Mouse (Mus musculus) embryonic facial prominence, embryonic 14.5 days (tissue): Measurements from ENCODE around the gene AC161166.1. TPM values are rescaled to one million over a fixed set of nuclear protein-coding genes. Genes with fewer than 3 reads are reported as not detected.

ENCODE experiments used
- polyA plus RNA-seq: library from polyadenylated mRNA; unstranded; fragments of >200 nt; fragmentation: Nextera tagmentation; extraction: Ambion mirVana; gene quantifications from 2 replicates; pipeline ENCODE4 v1.2.1, GENCODE M21; 2014

AC161166.1 gene
- polyA plus RNA-seq, 1 experiment from 2014 or later, result 0.19 TPM

Other genes starting within 250 kb of the AC161166.1 start
- 6.2 and 9.2 TPM in 2 replicates for gene Zfp93, start 242.0 kb downstream of the AC161166.1 start, polyA plus RNA-seq
- 29.8 and 29.9 TPM in 2 replicates for gene Zfp61, start 211.2 kb downstream of the AC161166.1 start, polyA plus RNA-seq
- gene Zfp94, start 195.8 kb downstream of the AC161166.1 start, polyA plus RNA-seq, result 8.5 and 12.1 TPM in 2 replicates
- gene Tescl, start 178.5 kb downstream of the AC161166.1 start, polyA plus RNA-seq, result not detected in 2 replicates
- 2.4 and 4.9 TPM in 2 replicates for gene Lypd5, start 163.3 kb downstream of the AC161166.1 start, polyA plus RNA-seq
- 4.1 and 5.8 TPM in 2 replicates for gene Kcnn4, start 142.2 kb downstream of the AC161166.1 start, polyA plus RNA-seq
- gene Smg9, start 112.8 kb downstream of the AC161166.1 start, polyA plus RNA-seq, result 17.6 and 19.9 TPM in 2 replicates
- 0.16 and 0.36 TPM in 2 replicates for gene Irgc1, start 60.2 kb downstream of the AC161166.1 start, polyA plus RNA-seq
- 8.0 and 12.2 TPM in 2 replicates for gene Plaur, start 50.0 kb downstream of the AC161166.1 start, polyA plus RNA-seq
- gene Cadm4, start 30.4 kb downstream of the AC161166.1 start, polyA plus RNA-seq, result 2.6 and 2.8 TPM in 2 replicates
- 31.3 and 36.6 TPM in 2 replicates for gene Zfp428, start 5.4 kb downstream of the AC161166.1 start, polyA plus RNA-seq
- gene Irgq, start 18.2 kb upstream of the AC161166.1 start, polyA plus RNA-seq, result 11.4 and 12.0 TPM in 2 replicates
- 0.34 and 1.5 TPM in 2 replicates for gene Pinlyp, start 33.7 kb upstream of the AC161166.1 start, polyA plus RNA-seq
- gene Xrcc1, start 33.8 kb upstream of the AC161166.1 start, polyA plus RNA-seq, result 88.4 and 97.9 TPM in 2 replicates
- gene Ethe1, start 75.1 kb upstream of the AC161166.1 start, polyA plus RNA-seq, result 25.5 and 25.6 TPM in 2 replicates
- 4.3 and 4.6 TPM in 2 replicates for gene Zfp575, start 75.2 kb upstream of the AC161166.1 start, polyA plus RNA-seq
- 0.43 and 0.60 TPM in 2 replicates for gene Phldb3, start 98.3 kb upstream of the AC161166.1 start, polyA plus RNA-seq
- 24.7 TPM in 2 replicates for gene Lypd3, start 124.1 kb upstream of the AC161166.1 start, polyA plus RNA-seq
- not detected in 2 replicates for gene Tex101, start 164.2 kb upstream of the AC161166.1 start, polyA plus RNA-seq
- not detected in 2 replicates for gene BC049730, start 196.8 kb upstream of the AC161166.1 start, polyA plus RNA-seq
- not detected in 2 replicates for gene Gm4763, start 214.5 kb upstream of the AC161166.1 start, polyA plus RNA-seq
- 0.70 and 0.98 TPM in 2 replicates for gene Cd177, start 247.9 kb upstream of the AC161166.1 start, polyA plus RNA-seq